Mouse (Mus musculus): Measurements from ENCODE around the gene Prrt3. TPM values are rescaled to one million over a fixed set of nuclear protein-coding genes. Genes with fewer than 3 reads are reported as not detected.

Prrt3 gene
- polyA plus RNA-seq, 1 experiment from 2014 or later = 0.61 TPM

GRCm38 (mm10) chr6:113469432-113469831 is 32.3 kb downstream of the Prrt3 start:
- Histone ChIP-seq H3K4me1 (ENCODE audit: control insufficient read depth, insufficient read depth, low read length) (peaks cover 17% of the 10 kb centered on the region; the same call in 1 of the 2 replicates), H3K27me3 (ENCODE audit: control insufficient read depth, insufficient read depth, low read length) (0 out of 2 replicates have a peak, but pooled peaks cover 3% of the 10 kb centered on the region), H3K9me3 (ENCODE audit: control insufficient read depth, low read depth, low read length) (no peaks in the 10 kb centered on the region), H3K4me2 (replicated peaks; ENCODE audit: low read depth, low read length) (peak overlapping the region; percentile 69), H3K36me3 (ENCODE audit: control insufficient read depth, insufficient read depth, low read length) (no peaks in the 10 kb centered on the region), H3K27ac (ENCODE audit: low read length) (no peak overlapping the region), H3K4me3 (ENCODE audit: low read depth, low read length) (peak overlapping the region; percentile 29), H3K9ac (replicated peaks; ENCODE audit: low read depth, low read length) (peak overlapping the region; percentile 14; the same call in 1 of the 2 replicates)
- WGBS = 2% methylated on average over 31 of the region's 31 CpGs
- ATAC-seq (ENCODE audit: insufficient number of reproducible peaks, insufficient read depth, low FRiP score, low read depth) = peak; percentile 51; the same call in 1 of the 2 replicates

GRCm38 (mm10) chr6:113469021-113469420 is 32.7 kb downstream of the Prrt3 start:
- peak; percentile 67; the same call in 1 of the 2 replicates for ATAC-seq (ENCODE audit: insufficient number of reproducible peaks, insufficient read depth, low FRiP score, low read depth)
- Histone ChIP-seq H3K4me2 (replicated peaks; ENCODE audit: low read depth, low read length) (peak overlapping the region; percentile 69), H3K9ac (replicated peaks; ENCODE audit: low read depth, low read length) (0 out of 2 replicates have a peak overlapping the region, but pooled peaks have one; percentile 14), H3K9me3 (ENCODE audit: control insufficient read depth, low read depth, low read length) (no peaks in the 10 kb centered on the region), H3K4me1 (ENCODE audit: control insufficient read depth, insufficient read depth, low read length) (peaks cover 17% of the 10 kb centered on the region; the same call in 1 of the 2 replicates), H3K27ac (ENCODE audit: low read length) (no peak overlapping the region), H3K4me3 (ENCODE audit: low read depth, low read length) (peak overlapping the region; percentile 29), H3K36me3 (ENCODE audit: control insufficient read depth, insufficient read depth, low read length) (no peaks in the 10 kb centered on the region), H3K27me3 (ENCODE audit: control insufficient read depth, insufficient read depth, low read length) (0 out of 2 replicates have a peak, but pooled peaks cover 3% of the 10 kb centered on the region)
- WGBS = 13% methylated on average over 9 of the region's 9 CpGs

- no peak overlapping the region for H3K27ac ChIP-seq (ENCODE audit: low read length)
- peaks cover 17% of the 10 kb centered on the region; the same call in 1 of the 2 replicates for H3K4me1 ChIP-seq (ENCODE audit: control insufficient read depth, insufficient read depth, low read length)
- no peak overlapping the region for H3K4me2 ChIP-seq (replicated peaks; ENCODE audit: low read depth, low read length)
- H3K36me3 ChIP-seq (ENCODE audit: control insufficient read depth, insufficient read depth, low read length) = no peaks in the 10 kb centered on the region
- no peak for ATAC-seq (ENCODE audit: insufficient number of reproducible peaks, insufficient read depth, low FRiP score, low read depth)
- no peak overlapping the region for H3K9ac ChIP-seq (replicated peaks; ENCODE audit: low read depth, low read length)
- no peaks in the 10 kb centered on the region for H3K9me3 ChIP-seq (ENCODE audit: control insufficient read depth, low read depth, low read length)
- H3K4me3 ChIP-seq (ENCODE audit: low read depth, low read length) = no peak overlapping the region
- 76% methylated on average over 3 of the region's 3 CpGs for WGBS
- 0 out of 2 replicates have a peak, but pooled peaks cover 3% of the 10 kb centered on the region for H3K27me3 ChIP-seq (ENCODE audit: control insufficient read depth, insufficient read depth, low read length)
These were observed 33.2 kb downstream of the Prrt3 start for GRCm38 (mm10) chr6:113468512-113468911.

GRCm38 (mm10) chr6:113465602-113466001 is 36.1 kb downstream of the Prrt3 start:
- H3K4me2 ChIP-seq (replicated peaks; ENCODE audit: low read depth, low read length) = no peak overlapping the region
- H3K4me3 ChIP-seq (ENCODE audit: low read depth, low read length) = no peak overlapping the region
- H3K9me3 ChIP-seq (ENCODE audit: control insufficient read depth, low read depth, low read length) = no peaks in the 10 kb centered on the region
- H3K9ac ChIP-seq (replicated peaks; ENCODE audit: low read depth, low read length) = no peak overlapping the region
- 0 out of 2 replicates have a peak, but pooled peaks cover 3% of the 10 kb centered on the region for H3K27me3 ChIP-seq (ENCODE audit: control insufficient read depth, insufficient read depth, low read length)
- peaks cover 7% of the 10 kb centered on the region; the same call in 1 of the 2 replicates for H3K4me1 ChIP-seq (ENCODE audit: control insufficient read depth, insufficient read depth, low read length)
- 54% methylated on average over 5 of the region's 5 CpGs for WGBS
- no peak for ATAC-seq (ENCODE audit: insufficient number of reproducible peaks, insufficient read depth, low FRiP score, low read depth)
- H3K36me3 ChIP-seq (ENCODE audit: control insufficient read depth, insufficient read depth, low read length) = no peaks in the 10 kb centered on the region
- no peak overlapping the region for H3K27ac ChIP-seq (ENCODE audit: low read length)

GRCm38 (mm10) chr6:113464040-113464439 is 37.7 kb downstream of the Prrt3 start:
- Histone ChIP-seq H3K4me3 (ENCODE audit: low read depth, low read length) (no peak overlapping the region), H3K9me3 (ENCODE audit: control insufficient read depth, low read depth, low read length) (no peaks in the 10 kb centered on the region), H3K9ac (replicated peaks; ENCODE audit: low read depth, low read length) (no peak overlapping the region), H3K4me1 (ENCODE audit: control insufficient read depth, insufficient read depth, low read length) (no peaks in the 10 kb centered on the region), H3K36me3 (ENCODE audit: control insufficient read depth, insufficient read depth, low read length) (no peaks in the 10 kb centered on the region), H3K4me2 (replicated peaks; ENCODE audit: low read depth, low read length) (no peak overlapping the region), H3K27me3 (ENCODE audit: control insufficient read depth, insufficient read depth, low read length) (no peaks in the 10 kb centered on the region), H3K27ac (ENCODE audit: low read length) (no peak overlapping the region)
- WGBS = 66% methylated on average over 7 of the region's 7 CpGs
- no peak for ATAC-seq (ENCODE audit: insufficient number of reproducible peaks, insufficient read depth, low FRiP score, low read depth)

GRCm38 (mm10) chr6:113458635-113459034 is 43.1 kb downstream of the Prrt3 start:
- H3K36me3 ChIP-seq (ENCODE audit: control insufficient read depth, insufficient read depth, low read length) = no peaks in the 10 kb centered on the region
- H3K4me1 ChIP-seq (ENCODE audit: control insufficient read depth, insufficient read depth, low read length) = peaks cover 2% of the 10 kb centered on the region; the same call in 1 of the 2 replicates
- H3K4me2 ChIP-seq (replicated peaks; ENCODE audit: low read depth, low read length) = peak overlapping the region; percentile 30
- H3K4me3 ChIP-seq (ENCODE audit: low read depth, low read length) = peak overlapping the region; percentile 15; the same call in 1 of the 2 replicates
- H3K9me3 ChIP-seq (ENCODE audit: control insufficient read depth, low read depth, low read length) = no peaks in the 10 kb centered on the region
- no peaks in the 10 kb centered on the region for H3K27me3 ChIP-seq (ENCODE audit: control insufficient read depth, insufficient read depth, low read length)
- 53% methylated on average over 10 of the region's 10 CpGs for WGBS
- H3K9ac ChIP-seq (replicated peaks; ENCODE audit: low read depth, low read length) = no peak overlapping the region
- peak; percentile 92 for ATAC-seq (ENCODE audit: insufficient number of reproducible peaks, insufficient read depth, low FRiP score, low read depth)
- H3K27ac ChIP-seq (ENCODE audit: low read length) = peak overlapping the region; percentile 52; the same call in 1 of the 2 replicates

- peak within 1 kb of the TSS; percentile 30 for H3K4me2 ChIP-seq (replicated peaks; ENCODE audit: low read depth, low read length)
These were observed 43.7 kb downstream of the Prrt3 start, which contains the start of gene Il17re for GRCm38 (mm10) chr6:113457952-113458534. Gene Il17re, plus strand, starts transcription at chr6:113458484.

GRCm38 (mm10) chr6:113455007-113455406 is 46.7 kb downstream of the Prrt3 start:
- peaks cover 2% of the 10 kb centered on the region; the same call in 1 of the 2 replicates for H3K4me1 ChIP-seq (ENCODE audit: control insufficient read depth, insufficient read depth, low read length)
- no peak overlapping the region for H3K27ac ChIP-seq (ENCODE audit: low read length)
- WGBS = 55% methylated on average over 5 of the region's 5 CpGs
- no peaks in the 10 kb centered on the region for H3K36me3 ChIP-seq (ENCODE audit: control insufficient read depth, insufficient read depth, low read length)
- no peak overlapping the region for H3K9ac ChIP-seq (replicated peaks; ENCODE audit: low read depth, low read length)
- no peaks in the 10 kb centered on the region for H3K9me3 ChIP-seq (ENCODE audit: control insufficient read depth, low read depth, low read length)
- ATAC-seq (ENCODE audit: insufficient number of reproducible peaks, insufficient read depth, low FRiP score, low read depth) = no peak
- no peak overlapping the region for H3K4me3 ChIP-seq (ENCODE audit: low read depth, low read length)
- no peaks in the 10 kb centered on the region for H3K27me3 ChIP-seq (ENCODE audit: control insufficient read depth, insufficient read depth, low read length)
- H3K4me2 ChIP-seq (replicated peaks; ENCODE audit: low read depth, low read length) = no peak overlapping the region

More at GRCm38 (mm10) chr6:113457952-113458534, 43.7 kb downstream of the Prrt3 start, which contains the start of gene Il17re:
- Histone ChIP-seq H3K27me3 (ENCODE audit: control insufficient read depth, insufficient read depth, low read length) (no peaks in the 10 kb centered on the region), H3K27ac (ENCODE audit: low read length) (peak within 1 kb of the TSS; percentile 52; the same call in 1 of the 2 replicates), H3K4me3 (ENCODE audit: low read depth, low read length) (peak within 1 kb of the TSS; percentile 15; the same call in 1 of the 2 replicates), H3K9me3 (ENCODE audit: control insufficient read depth, low read depth, low read length) (no peaks in the 10 kb centered on the region), H3K36me3 (ENCODE audit: control insufficient read depth, insufficient read depth, low read length) (no peaks in the 10 kb centered on the region), H3K4me1 (ENCODE audit: control insufficient read depth, insufficient read depth, low read length) (peaks cover 2% of the 10 kb centered on the region; the same call in 1 of the 2 replicates), H3K9ac (replicated peaks; ENCODE audit: low read depth, low read length) (no peak within 1 kb of the TSS)
- WGBS = 59% methylated on average over 10 of the region's 10 CpGs
- ATAC-seq (ENCODE audit: insufficient number of reproducible peaks, insufficient read depth, low FRiP score, low read depth) = no peak
